Mouse (Mus musculus): ENCODE results near the gene Vti1b.

DNA sequence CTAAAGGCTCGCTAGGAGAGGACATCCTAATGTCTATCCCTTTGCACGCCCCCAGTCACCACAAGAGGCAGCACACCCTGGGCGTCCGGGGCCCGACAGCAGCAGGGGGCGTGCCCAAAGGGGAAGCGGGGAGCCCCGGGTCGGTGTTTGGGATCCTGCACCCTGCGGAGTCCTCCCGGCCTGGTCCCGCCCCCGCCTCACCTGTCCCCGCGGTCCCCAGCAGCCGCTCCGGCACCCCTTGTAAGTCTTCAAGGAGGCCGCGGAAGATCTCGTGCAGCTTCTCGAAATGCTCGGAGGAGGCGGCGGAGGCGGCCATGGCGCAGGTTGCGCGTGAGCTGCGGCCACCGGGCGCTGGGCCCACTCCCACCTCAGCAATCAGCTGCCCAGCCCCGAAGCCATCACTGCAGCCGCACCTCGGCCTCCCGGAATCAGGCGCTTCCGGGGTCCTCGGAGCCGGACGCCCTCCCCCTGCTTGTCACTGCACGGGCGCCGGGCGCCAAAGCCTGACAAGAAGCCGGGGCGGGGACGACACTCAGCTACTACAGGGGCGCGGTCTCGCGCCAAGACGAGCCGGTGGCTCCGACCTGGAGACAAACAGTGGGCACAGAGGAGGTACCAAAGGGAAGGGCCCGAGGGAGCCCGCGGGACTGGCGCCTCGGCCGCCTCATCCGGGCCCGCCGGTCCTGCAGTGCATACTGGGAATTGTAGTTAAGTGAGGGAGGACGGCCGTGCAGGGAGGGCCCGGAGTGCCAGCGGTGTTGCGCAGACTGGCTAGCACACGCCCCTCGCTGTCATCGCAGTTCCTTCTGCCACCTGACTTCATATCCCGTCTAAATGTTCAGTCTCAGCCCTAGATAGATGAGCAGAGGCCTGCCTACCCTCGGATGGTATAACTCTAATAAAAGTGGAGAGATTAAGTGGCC is at the start of gene Vti1b:
- TF ChIP-seq CTCF (IDR thresholded peaks at IDR 0.05; ENCODE audit: low read depth, low read length) (no peak), POLR2AphosphoS5 (IDR thresholded peaks at IDR 0.05; ENCODE audit: insufficient replicate concordance, low read depth, low read length) (no peak)
